Mouse (Mus musculus) heart, postnatal 0 days (tissue): ENCODE data around the gene Hax1. TPM values are rescaled to one million over a fixed set of nuclear protein-coding genes. Genes with fewer than 3 reads are reported as not detected.

Experiments used
- ATAC-seq: fragments of 200-750 bp; cut with Nextera tagmentation; 2 replicates; pipeline ENCODE4 v1.8.0; 2017; ENCODE audit warnings: low read depth, moderate number of reproducible peaks, moderate library complexity; ENCODE audit not compliant: insufficient read depth
- DNase-seq: peaks from one replicate; pipeline ENCODE4 v3.0.0-alpha.2; 2016; ENCODE audit warnings: low spot score
- H3K27ac ChIP-seq: fragments of 300-500 bp; sonication (generic); 2 replicates; pipeline ENCODE4 v1.5.1; 2014; ENCODE audit warnings: low read depth, mild to moderate bottlenecking
- H3K27me3 ChIP-seq: fragments of 300-500 bp; sonication (generic); 2 replicates; pipeline ENCODE4 v1.6.1; 2014; ENCODE audit warnings: low read length, mixed read lengths; ENCODE audit not compliant: control insufficient read depth, insufficient read depth
- H3K36me3 ChIP-seq: fragments of 300-500 bp; sonication (generic); replicated peaks from 2 replicates; pipeline ENCODE4 v1.6.1; 2014; ENCODE audit warnings: low read length, mixed read lengths; ENCODE audit not compliant: control insufficient read depth, insufficient read depth
- H3K4me1 ChIP-seq: fragments of 300-500 bp; sonication (generic); 2 replicates; pipeline ENCODE4 v1.6.1; 2014; ENCODE audit warnings: antibody characterized with exemption; ENCODE audit not compliant: control insufficient read depth, insufficient read depth
- H3K4me2 ChIP-seq: fragments of 300-500 bp; sonication (generic); 2 replicates; pipeline ENCODE4 v1.6.1; 2014; ENCODE audit warnings: low read depth, mild to moderate bottlenecking, low read length, moderate library complexity
- H3K4me3 ChIP-seq: fragments of 300-500 bp; sonication (generic); 2 replicates; pipeline ENCODE4 v1.5.1; 2014; ENCODE audit warnings: low read depth, low read length
- H3K9ac ChIP-seq: fragments of 300-500 bp; sonication (generic); replicated peaks from 2 replicates; pipeline ENCODE4 v1.6.1; 2014; ENCODE audit warnings: low read depth, low read length, mixed read lengths
- H3K9me3 ChIP-seq: fragments of 300-500 bp; sonication (generic); replicated peaks from 2 replicates; pipeline ENCODE4 v1.6.1; 2016; ENCODE audit warnings: low read length; ENCODE audit not compliant: control insufficient read depth
- CTCF ChIP-seq: IDR thresholded peaks from 2 replicates; pipeline ENCODE4 v1.5.1; 2016; ENCODE audit warnings: antibody characterized with exemption, control low read depth, low read depth
- EP300 ChIP-seq: IDR thresholded peaks from 2 replicates; pipeline ENCODE4 v1.6.1; 2016; ENCODE audit warnings: antibody characterized with exemption, low read depth
- WGBS: fragments of 180-500 bp; shearing (Covaris S2); extraction: QIAGEN DNeasy Blood & Tissue Kit; methylation state at CpG from one replicate; pipeline ENCODE4 v1.1.7; 2014; 5-methylcytosine and 5-hydroxymethylcytosine counted together
- polyA plus RNA-seq: library from polyadenylated mRNA; unstranded; fragments of >200 nt; fragmentation: Nextera tagmentation; extraction: Ambion mirVana; gene quantifications from 2 replicates; pipeline ENCODE4 v1.2.1, GENCODE M21; 2015
- total RNA-seq: library from RNA; depleted of rRNA; stranded (reverse); fragments of >200 nt; gene quantifications from 2 replicates; pipeline ENCODE4 v1.2.3, GENCODE M21; 2014; ENCODE audit warnings: low replicate concordance; rRNA removed

The Hax1 gene
- 37.9 and 45.0 TPM in 2 replicates for total RNA-seq
- polyA plus RNA-seq, result 64.2 and 70.3 TPM in 2 replicates

DNA sequence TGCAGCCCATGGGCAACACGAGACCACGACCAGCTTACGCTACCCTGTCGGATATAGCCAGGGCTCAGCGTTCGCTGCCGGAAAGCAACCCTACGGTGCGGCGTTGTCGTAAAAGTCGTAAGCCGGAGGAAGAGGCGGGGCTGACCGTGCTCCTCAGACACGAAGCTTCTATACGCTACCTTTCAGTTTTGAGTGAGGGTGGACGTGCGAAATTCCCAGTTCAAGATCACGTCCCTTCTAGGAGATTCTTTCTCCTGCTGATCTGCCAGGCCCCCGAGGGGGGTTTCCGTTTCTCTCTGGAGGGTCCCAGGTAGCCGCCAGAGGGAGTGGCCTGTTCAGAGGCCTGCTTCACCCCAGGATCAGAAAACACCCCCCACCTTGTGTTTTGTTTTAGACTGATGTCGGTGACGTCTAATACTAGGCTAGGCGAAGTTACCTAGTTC, at the start of gene Hax1:
Hax1 (minus strand) TSS at position 169 of the 443 bp plus-strand sequence.
- Histone ChIP-seq H3K27me3 (no peaks in the 10 kb centered on the region), H3K4me3 (peak within 1 kb of the TSS; percentile 66), H3K27ac (peak within 1 kb of the TSS; percentile 77), H3K9me3 (no peaks in the 10 kb centered on the region), H3K4me1 (peaks cover 8% of the 10 kb centered on the region; the same call in 1 of the 2 replicates), H3K36me3 (peaks cover 47% of the 10 kb centered on the region), H3K4me2 (peak within 1 kb of the TSS; percentile 97), H3K9ac (peak within 1 kb of the TSS; percentile 76)
- ATAC-seq (peak; percentile 90), DNase-seq (peak; percentile 95)
- TF ChIP-seq CTCF, result peak; percentile 11; the same call in 1 of the 2 replicates
- no peak; the same call in 1 of the 2 replicates for TF ChIP-seq EP300
- WGBS, result under 1% methylated on average over 26 of the region's 26 CpGs

DNA sequence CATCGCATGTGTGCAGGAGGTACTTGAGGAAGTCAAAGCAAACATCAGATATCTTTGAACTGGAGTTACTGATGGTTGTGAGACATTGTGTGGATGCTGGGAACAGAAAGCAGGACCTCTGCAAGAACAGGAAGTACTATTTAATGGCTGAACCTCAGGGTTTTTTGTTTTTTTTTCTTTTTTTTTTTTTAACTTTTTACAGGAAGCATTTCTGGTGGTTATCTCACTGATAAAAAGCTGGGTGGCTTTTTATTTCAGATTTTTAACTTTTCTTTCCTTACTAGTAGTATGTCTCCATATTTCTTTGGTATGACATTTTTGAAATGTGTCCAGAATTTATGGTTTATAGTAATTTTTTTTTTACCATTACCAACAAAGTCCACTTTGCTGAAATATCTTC, 37.7 kb upstream of the Hax1 start:
- no peaks in the 10 kb centered on the region for H3K4me1 ChIP-seq
- no peak for ATAC-seq
- no peak overlapping the region for H3K27ac ChIP-seq
- H3K9ac ChIP-seq, result no peak overlapping the region
- H3K9me3 ChIP-seq, result no peaks in the 10 kb centered on the region
- TF ChIP-seq CTCF (no peak), EP300 (no peak)
- H3K36me3 ChIP-seq, result peaks cover 89% of the 10 kb centered on the region
- no peaks in the 10 kb centered on the region for H3K27me3 ChIP-seq
- whole genome bisulfite sequencing, result 97% methylated on average over 1 of the region's 1 CpGs
- no peak overlapping the region for H3K4me2 ChIP-seq
- H3K4me3 ChIP-seq, result no peak overlapping the region
- no peak for DNase-seq

DNA sequence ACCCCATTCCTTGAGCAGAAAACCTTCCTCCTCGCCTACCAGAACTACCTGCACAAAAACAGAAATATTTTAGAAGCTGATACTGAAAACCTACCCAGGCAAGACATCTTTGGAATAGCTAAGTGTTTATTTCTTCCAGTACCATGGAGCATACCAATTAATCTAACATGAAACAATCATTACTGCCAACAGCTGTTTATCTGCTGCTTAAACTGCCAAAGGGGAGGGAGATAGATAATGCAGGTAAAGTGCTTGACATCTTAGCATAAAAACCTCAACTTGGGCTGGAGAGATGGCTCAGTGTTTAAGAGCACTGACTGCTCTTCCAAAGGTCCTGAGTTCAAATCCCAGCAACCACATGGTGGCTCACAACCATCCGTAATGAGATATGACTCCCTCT, 36.1 kb upstream of the Hax1 start:
- no peaks in the 10 kb centered on the region for H3K9me3 ChIP-seq
- no peak overlapping the region for H3K4me3 ChIP-seq
- H3K4me1 ChIP-seq, result no peaks in the 10 kb centered on the region
- DNase-seq (no peak), ATAC-seq (no peak)
- TF ChIP-seq CTCF, result no peak
- TF ChIP-seq EP300, result no peak
- H3K27ac ChIP-seq, result no peak overlapping the region
- H3K9ac ChIP-seq, result no peak overlapping the region
- no peak overlapping the region for H3K4me2 ChIP-seq
- WGBS, result 95% methylated on average over 2 of the region's 2 CpGs
- H3K27me3 ChIP-seq, result no peaks in the 10 kb centered on the region
- H3K36me3 ChIP-seq, result peaks cover 86% of the 10 kb centered on the region

DNA sequence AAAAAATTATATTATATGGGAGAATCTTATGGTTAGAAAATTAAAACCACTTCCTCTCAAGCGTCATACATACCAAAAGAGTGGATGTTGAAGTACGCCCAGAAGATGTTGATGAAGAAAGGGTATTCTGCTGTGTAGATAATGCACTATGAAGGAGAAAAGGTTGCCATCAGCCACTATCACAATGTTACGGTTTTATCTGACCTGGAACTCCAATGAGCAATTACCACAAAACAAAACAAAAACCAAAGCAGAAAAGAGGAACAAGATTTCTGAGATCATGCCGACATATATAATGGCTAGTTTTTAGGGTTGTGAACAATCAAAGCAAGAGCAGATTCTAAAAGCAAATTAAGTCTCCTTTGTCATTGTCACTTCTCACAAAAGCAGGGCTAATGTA, 18.0 kb upstream of the Hax1 start:
- peaks cover 99% of the 10 kb centered on the region for H3K36me3 ChIP-seq
- no peak for ATAC-seq
- H3K9me3 ChIP-seq, result no peaks in the 10 kb centered on the region
- TF ChIP-seq EP300 (no peak), CTCF (no peak)
- no peak overlapping the region for H3K4me2 ChIP-seq
- no peak overlapping the region for H3K27ac ChIP-seq
- H3K27me3 ChIP-seq, result no peaks in the 10 kb centered on the region
- H3K9ac ChIP-seq, result no peak overlapping the region
- DNase-seq, result no peak
- no peak overlapping the region for H3K4me3 ChIP-seq
- H3K4me1 ChIP-seq, result no peaks in the 10 kb centered on the region
- 93% methylated on average over 4 of the region's 4 CpGs for WGBS

DNA sequence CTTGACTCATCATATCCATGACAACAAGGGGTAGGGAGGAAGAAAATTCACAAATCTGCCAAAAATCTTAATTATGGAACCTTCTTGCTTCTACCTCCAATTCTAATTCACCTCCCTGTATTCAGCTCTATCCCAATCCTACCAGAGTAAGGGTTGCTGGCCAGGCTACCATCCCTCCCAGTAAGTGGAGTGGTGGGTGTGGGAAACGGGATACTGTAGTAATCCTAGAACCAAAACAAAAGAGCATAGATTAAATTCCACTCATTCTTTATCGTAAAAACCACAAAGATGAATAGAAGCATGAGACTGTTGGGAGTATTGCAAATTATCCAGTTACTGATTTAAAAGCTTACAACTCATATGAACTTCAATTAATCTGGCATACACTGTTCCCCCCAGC, 11.7 kb upstream of the Hax1 start:
- Histone ChIP-seq H3K4me3 (no peak overlapping the region), H3K4me2 (no peak overlapping the region), H3K9ac (no peak overlapping the region), H3K36me3 (peaks cover 98% of the 10 kb centered on the region), H3K27me3 (no peaks in the 10 kb centered on the region), H3K27ac (no peak overlapping the region), H3K4me1 (no peaks in the 10 kb centered on the region), H3K9me3 (no peaks in the 10 kb centered on the region)
- DNase-seq (no peak), ATAC-seq (no peak)
- WGBS, result 46% methylated on average over 2 of the region's 2 CpGs
- TF ChIP-seq CTCF (no peak), EP300 (no peak)

DNA sequence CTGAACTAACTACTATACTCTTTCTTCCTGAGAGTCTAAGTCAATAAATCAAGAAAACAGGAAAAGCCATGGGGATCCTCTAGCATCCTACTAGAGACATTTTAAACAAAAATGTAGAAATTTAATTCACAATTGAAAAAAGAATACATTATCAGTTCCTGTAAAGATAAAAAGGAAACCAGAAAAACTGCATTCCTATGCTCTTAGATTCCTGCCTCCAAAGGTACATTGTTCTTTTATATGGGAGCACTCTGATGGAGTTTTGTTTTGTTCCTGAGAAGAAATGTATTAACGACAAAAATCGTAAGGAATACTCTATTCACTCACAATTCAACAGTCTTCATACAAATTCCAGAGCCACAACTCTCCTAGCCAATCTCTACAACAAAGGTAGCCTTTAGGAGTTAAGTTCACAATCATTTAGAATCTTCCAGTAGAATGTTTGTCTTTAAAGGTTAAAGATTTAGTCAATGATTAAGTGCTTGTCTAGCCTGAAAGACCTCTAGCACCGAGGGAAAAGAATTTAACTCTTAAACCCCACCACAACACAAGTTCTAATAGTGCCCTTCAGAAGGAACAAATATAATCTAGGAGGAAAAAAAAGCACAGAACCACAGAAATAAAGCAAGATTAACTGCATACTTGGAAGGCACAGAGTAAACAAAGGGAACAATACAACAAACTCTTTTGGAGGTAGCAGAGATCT, 5.7 kb upstream of the Hax1 start:
- ATAC-seq (no peak), DNase-seq (no peak)
- 65% methylated on average over 3 of the region's 3 CpGs for WGBS
- Histone ChIP-seq H3K4me1 (peaks cover 2% of the 10 kb centered on the region; the same call in 1 of the 2 replicates), H3K27me3 (no peaks in the 10 kb centered on the region), H3K4me3 (no peak overlapping the region), H3K4me2 (no peak overlapping the region), H3K36me3 (peaks cover 78% of the 10 kb centered on the region), H3K27ac (no peak overlapping the region), H3K9me3 (no peaks in the 10 kb centered on the region), H3K9ac (no peak overlapping the region)
- no peak for TF ChIP-seq EP300
- TF ChIP-seq CTCF, result no peak
